Mouse (Mus musculus) ES-CJ7 (cell line): ENCODE measurements around the gene Efr3b.
"Not testable (repeated sequence)": the region's sequence is repeated elsewhere in the genome, so short reads cannot be mapped to it uniquely, and the experiment has no call there.

ENCODE experiments used
- DNase-seq: peaks from one replicate; pipeline ENCODE4 v3.0.0; 2011; ENCODE audit warnings: low read depth, low spot score

Efr3b gene

DNA sequence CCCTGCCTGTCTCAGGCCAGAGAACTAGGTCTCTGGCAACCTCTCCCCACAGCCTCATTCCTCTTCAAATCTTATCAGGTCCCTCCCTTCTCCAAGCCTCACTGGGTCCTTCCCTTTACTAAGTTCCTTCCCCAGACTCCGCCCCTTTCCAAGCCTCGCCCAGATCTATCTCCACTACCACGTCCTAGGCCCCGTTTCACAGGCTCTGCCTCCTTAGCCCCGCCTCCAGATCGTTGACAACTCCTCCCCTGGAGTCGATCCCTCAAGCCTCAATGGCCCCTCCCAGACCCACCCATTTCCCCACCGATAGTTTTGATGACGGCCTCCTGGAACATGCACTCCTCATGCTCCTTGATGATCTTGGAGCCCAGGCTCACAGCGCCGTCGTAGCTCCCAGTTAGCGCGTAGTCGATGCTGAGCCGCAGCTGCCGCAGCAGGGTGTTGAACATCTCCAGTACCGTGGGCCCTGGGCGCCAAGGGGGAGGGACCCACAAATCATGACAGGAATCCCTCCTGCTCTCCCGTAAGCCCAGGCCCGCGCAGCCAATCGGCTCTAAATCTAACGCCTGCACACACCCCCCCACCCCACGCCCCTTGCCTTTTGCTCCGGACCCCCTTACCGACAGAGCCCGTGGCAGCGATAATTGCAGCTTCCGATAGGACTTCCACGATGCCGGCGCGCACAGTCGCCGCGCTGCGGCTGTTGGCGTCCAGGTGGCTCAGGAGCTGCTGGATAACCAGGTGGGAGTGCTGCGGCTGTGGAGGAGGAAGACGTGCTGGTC lies 57.2 kb downstream of the Efr3b start:
- peak; percentile 98 for DNase-seq

- DNase-seq, result no peak
Measured at GRCm38 (mm10) chr12:3980991-3981349, 57.7 kb downstream of the Efr3b start.

GRCm38 (mm10) chr12:3973169-3973568 lies 65.5 kb downstream of the Efr3b start:
- DNase-seq, result not testable (repeated sequence)

- peak; percentile 31 for DNase-seq
Measured at GRCm38 (mm10) chr12:3968380-3968779, 70.3 kb downstream of the Efr3b start.

- no peak for DNase-seq
Measured at GRCm38 (mm10) chr12:3967196-3967595, 71.5 kb downstream of the Efr3b start.

DNA sequence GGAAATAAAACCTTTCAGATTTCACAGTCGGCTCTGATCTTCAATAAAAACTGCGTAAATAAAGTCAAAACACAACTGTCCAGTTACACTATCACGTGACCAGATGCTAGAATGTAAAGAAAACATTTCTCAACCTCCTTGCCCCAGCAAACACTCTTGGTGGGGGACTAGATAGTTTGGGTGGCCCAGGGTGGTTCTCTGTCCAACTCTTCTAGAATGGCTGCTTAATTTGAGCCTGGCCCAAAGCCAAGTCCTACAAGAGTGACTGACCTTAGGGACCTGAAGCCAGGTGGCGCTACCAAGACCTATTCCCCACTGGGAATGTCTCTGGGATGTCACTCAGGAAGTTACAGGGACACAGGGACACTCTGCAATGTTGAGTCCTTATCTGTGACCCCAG lies 78.2 kb downstream of the Efr3b start:
- peak; percentile 74 for DNase-seq

- DNase-seq, result peak; percentile 96
Measured at GRCm38 (mm10) chr12:3959791-3960543, 78.7 kb downstream of the Efr3b start.

DNA sequence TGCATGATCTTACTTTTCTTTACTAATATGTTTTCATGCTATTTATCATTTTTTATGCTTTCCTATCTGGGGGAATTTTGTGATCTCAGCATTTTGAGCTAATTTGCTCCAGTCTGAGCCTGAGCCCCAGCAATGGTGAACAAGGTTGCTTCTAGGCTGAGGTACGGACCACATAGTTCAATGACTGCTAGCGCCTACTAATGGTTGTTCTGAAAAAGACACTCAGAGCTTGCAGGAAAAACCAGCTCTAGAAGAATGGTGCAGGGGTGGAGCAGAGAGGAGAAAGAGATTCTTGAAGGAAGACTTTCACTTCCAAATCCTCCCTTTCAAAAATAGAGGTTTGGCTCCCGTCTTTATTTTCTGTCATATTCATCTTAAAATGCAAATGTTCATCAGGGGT lies 82.4 kb downstream of the Efr3b start:
- DNase-seq, result peak; percentile 78

DNA sequence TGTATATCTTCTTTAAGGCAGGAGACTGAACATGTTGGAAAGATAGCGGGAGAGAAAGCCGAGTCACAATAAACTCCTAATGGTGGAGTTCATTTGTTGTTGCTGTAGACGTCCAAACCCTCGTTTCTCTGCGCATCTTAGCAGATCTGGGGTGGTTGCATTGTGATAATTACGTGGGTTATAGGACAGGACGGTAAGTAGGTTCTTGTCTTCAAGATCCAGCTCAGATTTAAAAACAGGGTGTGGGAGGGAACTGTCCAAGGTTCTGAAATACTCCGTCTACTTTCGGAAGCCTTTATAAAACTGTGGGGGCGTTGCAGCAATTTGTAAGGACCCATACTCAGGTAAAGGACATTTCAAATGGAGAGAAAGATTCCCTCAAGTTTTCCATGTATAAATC lies 83.3 kb downstream of the Efr3b start:
- DNase-seq, result peak; percentile 45

- no peak for DNase-seq
Measured at GRCm38 (mm10) chr12:3954651-3955050, 84.1 kb downstream of the Efr3b start, which contains the start of gene Pomc. Gene Pomc, plus strand, starts transcription at chr12:3954951.

DNA sequence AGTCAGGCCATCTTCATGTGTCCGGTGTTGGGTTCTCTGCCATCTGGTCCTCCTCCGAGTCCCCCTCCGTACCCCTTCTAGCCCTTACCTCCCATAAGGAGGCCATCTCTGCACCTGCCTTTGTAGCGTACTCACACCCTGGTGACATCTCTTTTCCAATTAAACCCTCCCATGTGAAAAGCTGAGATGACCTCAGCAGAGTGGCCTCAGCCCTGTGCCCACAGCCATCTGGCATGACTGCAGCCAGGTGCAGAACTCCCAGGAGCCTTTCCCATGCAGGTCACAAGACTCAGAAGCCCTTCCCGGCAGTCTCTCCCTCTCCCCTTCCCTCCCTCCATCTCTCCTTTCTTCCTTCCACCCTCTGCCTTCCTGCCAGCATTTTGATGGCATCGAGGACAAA lies 91.2 kb downstream of the Efr3b start:
- no peak for DNase-seq

- DNase-seq, result no peak
Measured at GRCm38 (mm10) chr12:3944454-3945073, 94.2 kb downstream of the Efr3b start.

DNA sequence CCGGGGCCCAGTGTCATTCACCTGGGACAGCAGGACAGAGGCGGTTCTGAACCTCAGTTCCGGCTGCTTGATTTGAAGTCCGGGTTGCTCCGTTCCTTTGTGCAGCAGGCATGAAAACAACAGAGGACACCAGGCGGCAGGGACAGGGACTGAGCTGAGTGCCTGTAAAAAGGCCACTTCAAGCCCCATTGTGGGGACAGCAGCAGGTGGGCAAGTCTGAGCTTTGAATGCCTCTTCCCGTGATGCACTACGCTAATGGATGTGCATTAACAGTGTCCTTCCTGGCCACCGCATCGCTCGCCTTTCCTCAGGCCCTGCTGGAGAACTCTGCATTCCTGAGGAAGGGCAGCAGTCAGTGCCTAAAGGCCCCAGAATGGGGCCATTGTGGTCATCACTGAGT lies 96.7 kb downstream of the Efr3b start:
- no peak for DNase-seq

- DNase-seq, result not testable (repeated sequence)
Measured at GRCm38 (mm10) chr12:3930090-3930865, 108.4 kb downstream of the Efr3b start.

GRCm38 (mm10) chr12:3928841-3929240 lies 109.9 kb downstream of the Efr3b start:
- DNase-seq, result no peak

GRCm38 (mm10) chr12:3926127-3926526 lies 112.6 kb downstream of the Efr3b start:
- DNase-seq, result peak; percentile 56

DNA sequence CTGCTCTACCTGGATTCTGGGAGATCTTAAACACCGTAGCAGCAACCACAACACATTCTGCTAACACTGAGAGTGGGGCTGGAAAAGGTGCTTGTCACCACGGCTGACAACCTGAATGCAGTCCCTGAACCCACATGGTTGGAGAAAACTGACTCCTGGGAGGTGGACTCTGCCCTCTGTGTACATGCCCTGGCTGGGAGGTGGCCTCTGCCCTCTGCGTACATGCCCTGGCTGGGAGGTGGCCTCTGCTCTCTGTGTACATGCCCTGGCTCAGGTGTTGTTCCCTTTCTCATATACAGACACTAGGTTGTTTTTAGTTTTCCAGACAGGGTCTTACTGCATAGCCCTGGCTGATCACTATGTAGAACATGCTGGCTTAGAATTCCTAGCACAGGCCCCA lies 119.3 kb downstream of the Efr3b start:
- DNase-seq, result no peak

GRCm38 (mm10) chr12:3918577-3918976 lies 120.1 kb downstream of the Efr3b start:
- no peak for DNase-seq

DNA sequence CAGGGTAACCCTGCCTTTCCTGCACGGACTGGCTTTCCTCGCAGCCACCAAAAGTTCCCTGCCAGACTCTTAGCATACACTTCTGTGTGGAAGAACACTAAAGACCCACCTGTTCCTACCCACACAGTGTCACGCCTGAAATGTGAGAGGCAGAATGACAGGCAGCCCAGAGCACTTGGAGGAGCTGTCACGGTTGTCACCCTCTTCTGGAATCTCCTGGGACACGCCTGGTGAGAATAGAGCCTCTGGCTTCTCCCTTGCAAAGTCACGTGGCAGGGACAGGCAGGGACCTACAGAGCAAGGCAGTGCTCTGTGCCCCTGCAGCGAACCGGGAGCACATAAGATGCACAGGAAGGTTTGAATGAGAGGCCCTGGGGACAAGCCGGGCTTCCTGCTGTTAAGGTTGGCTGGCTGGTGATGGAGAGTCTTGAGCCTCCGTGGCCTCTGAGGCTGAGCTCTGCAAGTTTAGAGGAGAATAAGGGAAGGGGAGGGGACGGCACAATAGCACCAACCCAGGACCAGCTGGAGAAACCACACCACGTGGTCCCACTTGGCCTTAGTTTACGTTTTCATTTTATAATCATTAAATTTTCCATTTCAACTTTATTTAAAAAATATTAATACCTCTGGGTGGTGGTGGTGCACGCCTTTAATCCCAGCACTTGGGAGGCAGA lies 120.9 kb downstream of the Efr3b start:
- DNase-seq, result no peak

DNA sequence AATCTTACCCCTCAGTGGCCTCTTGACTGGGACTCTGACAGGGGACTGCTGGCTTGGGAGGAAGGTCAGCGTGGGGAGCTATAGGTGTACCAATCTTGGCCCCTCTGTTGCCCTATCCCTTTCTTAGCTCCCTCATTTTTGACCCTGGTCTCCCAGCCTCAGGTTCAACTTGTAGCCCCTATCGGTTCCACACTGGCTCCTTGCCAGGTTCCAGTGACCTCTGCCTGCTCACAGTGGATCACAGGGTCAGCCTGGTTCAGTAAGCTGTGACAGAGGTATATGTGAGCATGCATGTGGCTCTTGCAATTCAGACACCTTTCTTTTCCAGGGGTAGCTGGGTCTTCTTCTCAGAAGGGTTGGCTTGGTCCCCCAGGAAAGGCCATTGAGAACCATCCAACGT lies 122.9 kb downstream of the Efr3b start:
- no peak for DNase-seq
